Mouse (Mus musculus) MN1 (cell line): ENCODE data around the gene Axl.
"Not testable (repeated sequence)": the region's sequence is repeated elsewhere in the genome, so short reads cannot be mapped to it uniquely, and the experiment has no call there.

ENCODE experiments used
- DNase-seq: peaks from one replicate; pipeline ENCODE4 v3.0.0-alpha.2; 2016; ENCODE audit warnings: low spot score

Gene Axl

DNA sequence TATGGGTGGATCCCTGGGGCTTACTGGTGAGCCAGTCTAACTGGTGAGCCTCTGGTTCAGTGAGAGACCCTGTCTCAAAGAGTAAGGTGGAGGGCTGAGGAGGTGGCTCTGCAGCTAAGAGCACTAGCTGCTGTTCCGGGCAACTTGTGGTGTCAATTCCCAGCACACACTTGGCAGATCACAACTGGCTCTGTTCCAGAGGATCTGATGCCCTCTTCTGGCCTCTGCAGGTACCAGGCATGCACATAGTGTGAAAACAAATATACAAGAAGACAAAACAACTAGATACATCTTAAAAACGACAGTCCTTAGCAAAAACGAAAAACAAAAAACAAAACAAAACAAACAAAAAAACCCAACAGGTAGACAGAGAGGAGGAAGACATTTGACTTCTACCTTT lies 5.2 kb upstream of the Axl start:
- DNase-seq, result no peak

DNA sequence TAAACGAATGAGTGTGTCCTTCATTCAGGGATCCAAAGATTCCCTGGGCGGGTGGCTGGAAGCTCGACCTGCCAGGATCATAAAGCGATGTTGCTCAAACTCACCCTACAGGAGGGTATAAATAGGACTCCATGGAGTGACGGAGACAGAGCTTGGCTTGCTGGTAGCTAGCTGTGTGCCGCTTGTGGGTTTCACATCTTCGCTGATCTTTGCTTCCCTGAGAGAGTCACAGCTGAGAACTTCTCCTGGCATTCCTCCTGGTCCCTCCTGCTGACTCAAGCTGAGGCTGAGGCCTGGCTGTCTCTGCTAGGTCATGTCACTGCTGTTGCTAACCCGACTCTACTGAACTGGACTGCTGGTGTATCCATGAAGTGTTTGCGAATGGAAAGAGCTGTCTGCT lies 4.5 kb upstream of the Axl start:
- DNase-seq, result not testable (repeated sequence)

DNA sequence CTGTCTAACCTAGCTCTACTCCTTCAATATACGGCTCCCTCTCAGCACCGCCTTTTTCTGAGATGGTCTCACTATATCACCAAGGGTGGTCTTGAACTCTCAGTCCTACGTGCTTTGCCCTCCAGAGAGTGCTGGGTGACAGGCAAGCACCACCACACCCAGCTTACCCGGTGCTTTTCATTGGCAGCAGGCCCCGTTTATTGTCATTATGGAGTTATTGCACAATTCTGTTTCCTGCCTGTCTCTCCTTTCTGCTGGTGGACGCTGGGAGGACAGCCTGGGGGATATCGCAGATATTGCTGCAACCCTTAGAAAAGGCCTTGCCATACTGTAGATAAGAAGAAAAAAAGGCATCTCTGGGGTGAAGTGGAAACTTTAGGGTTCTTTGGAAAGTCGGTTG lies 2.1 kb upstream of the Axl start:
- no peak for DNase-seq

DNA sequence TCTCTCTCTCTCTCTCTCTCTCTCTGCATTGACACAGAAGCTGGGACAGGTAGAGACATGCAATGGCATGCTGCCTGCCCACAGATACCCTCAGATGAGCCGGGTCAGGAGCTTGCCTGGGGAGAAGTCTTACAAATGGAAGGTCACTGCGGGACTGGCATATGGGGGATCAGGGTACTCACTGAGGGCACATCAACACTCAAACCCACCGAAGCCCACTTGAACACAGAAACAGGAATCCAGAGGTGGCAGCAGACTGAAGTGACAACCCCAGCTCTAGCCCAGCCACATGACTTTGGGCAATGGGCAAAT lies 580 bp upstream of the Axl start:
- DNase-seq, result no peak

DNA sequence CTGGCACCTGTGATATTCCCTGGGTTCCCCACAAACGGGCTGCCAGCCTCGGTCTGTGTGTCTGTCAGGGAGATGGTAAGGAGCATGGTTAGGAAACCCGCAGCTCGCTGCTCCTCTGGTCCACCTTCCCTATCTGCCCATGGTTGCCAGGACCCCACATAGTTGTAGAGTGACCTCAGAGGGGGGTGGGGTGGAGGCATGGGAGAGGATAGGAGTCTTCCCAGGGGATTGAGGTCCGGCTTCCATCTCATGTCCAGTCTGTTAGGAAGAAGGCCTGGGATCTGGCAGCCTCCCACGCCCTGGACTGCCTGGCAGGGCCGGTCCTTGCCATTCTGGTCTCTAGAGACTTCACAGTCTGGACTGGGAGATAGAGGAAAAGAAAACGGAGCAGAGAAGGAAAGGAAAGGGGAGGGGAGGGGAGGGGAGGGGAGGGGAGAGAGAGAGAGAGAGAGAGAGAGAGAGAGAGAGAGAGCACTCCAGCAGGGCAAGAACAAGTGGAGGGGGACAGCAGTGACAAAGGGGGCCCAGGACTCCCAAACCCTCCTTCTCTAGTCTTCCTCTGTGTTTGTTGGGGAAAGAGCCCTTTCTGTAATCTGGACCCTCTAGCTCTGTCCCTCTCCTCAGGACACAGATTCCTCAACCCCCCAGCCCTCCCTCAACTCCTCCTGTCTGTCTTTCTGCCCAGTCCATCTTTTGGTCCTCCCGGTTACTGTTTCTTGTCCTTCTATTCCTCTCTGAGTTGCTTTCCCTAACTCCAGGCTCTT lies 867 bp downstream of the Axl start:
- DNase-seq, result peak; percentile 78

DNA sequence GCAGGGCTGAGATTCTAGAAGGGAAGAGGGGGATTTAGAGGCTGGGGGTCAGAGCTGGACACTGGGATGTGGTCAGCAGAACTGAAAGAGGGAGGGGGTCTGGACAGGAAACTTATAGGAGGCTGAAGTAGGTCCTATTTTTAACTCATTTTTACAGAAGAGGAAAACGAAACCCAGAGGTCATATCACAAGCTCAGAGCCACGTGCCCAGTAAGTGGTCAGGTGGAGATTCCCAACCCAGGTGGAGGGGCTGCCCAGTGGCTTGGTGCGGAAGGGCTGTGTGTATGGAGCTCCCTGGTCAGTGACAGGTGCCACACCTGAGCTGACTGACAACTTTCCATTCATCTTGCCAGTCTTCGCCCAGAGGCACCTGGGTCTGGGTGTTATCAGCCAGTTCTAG lies 1.5 kb downstream of the Axl start:
- no peak for DNase-seq

DNA sequence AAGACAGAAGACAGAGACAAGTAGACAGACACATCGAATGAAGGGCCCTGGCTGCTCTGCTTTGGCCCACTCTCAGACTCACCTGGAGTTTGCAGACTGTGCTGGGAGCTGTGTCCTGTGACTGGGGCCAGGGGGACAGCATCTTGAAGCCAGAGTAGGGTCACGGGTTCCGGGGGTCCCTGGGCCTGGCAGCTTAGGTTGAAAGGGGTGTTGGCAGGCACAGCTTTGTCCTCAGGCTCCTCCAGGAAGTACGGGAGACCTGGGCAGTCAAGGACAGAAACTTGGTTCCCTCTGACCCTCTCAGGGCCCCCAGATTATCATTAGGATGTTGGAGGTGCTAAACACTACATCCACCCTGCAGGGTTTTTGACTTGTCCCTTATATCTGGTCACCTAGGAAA lies 2.8 kb downstream of the Axl start:
- DNase-seq, result no peak

DNA sequence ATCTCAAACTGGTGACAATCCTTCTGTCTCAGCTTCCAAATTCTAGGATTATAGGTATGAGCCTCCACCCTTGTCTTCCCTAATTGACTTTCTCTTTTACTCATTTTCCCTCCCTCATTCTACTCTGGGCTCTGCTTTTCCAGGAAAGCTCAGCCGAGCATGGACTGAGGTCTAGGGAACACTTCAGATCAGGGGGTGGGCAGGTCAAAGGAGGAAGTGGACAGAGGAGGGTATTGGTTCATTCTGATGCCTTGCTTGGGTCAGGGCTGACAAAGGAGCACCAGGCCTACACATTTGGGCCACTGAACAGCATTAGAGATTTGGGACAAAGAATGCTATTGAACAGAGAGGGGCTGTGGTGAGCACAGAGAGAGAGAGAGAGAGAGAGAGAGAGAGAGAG lies 3.7 kb downstream of the Axl start:
- DNase-seq, result no peak

DNA sequence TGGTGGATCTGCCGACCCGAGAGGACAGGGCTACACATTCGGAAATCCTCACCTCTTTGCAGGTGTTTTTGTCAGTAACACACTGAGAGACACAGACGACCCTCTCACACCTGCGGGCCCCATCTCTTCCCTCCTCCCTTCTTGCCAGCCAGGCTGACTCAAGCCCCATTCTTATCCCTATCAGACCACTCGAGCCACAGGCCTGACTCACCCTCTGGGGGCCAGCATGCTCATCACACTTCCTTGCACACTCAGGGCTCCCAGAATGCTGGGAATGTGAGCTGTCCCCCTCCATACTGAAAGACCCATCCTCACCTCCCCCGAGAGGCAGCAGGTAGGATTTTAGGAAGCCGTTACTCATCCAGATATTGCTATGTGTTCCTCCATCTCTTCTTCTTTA lies 4.8 kb downstream of the Axl start:
- DNase-seq, result no peak

DNA sequence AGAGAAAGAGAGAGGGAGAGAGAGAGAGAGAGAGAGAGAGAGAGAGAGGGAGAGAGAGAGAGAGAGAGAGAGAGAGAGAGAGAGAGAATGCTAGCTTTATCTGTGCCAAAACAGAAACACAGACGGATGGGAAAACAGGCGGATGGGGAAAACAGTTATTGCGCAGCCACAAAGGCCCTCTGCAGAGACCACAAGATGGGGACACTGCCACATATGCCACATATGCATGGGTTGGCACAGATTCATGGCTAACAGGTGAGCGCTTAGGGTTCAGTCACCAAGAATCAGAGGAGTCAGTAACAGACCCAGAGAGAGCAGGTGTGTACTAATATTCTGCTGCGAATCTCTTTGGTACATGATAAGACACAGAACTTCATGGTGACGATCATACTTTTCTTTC lies 5.8 kb downstream of the Axl start:
- DNase-seq, result no peak

DNA sequence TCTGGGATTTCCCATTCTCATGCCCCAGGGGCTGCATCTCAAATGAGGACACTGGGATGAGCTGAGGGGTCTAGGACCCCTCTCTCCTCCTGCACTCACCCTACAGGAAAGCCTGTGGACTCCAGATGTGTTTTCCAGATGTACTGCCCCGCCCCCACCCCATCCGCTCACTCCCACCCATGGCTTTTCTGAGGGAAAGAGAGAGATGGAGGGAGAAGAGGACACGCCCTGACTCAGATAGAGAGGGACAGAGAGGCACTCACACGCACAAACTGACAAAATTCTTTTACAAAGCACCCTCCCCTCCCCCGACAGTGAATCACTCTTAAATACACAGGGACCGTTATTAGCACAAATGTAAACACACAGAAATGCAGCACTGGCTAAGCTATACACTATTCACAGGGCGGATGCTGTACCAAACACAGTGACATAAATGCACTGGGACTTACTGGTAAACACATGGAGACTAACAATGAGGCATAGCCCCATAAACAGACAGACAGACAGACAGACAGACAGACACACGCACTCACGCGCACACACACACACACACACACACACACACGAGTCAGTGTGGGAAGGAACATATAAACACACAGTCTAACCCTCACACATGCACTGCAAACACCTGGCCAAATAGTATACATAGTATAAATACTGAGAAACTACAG lies 6.4 kb downstream of the Axl start:
- peak; percentile 30 for DNase-seq

DNA sequence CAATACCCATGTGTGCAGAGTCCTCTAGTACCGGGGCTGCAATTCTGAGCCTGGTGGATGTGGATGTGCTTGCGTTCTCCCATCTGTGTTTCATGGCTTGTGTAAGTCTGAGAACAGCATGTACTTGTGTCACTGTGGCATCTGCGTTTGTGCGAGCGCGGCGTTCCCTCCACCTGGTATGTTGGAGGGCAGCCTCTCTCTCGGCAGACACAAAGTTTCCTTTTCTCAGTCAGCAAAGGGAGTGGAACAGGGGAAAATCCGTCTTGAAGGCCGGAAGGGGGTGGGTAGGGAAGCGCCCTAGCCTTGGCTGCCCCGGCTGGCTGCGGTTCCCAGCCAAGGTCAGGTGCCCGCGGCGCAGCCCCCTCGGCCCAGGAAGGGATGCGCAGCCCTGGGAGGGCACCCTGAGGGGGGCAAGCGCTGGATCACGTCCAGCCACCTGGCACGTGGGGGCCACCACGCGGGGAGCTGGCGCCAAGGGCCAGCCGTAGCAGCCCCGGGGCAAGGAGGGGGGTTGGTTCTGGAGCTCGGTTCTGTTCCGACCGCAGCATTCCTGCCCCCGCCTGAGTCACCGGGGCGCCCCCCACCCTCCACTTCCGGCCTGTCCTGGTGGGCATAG lies 7.1 kb downstream of the Axl start:
- peak; percentile 40 for DNase-seq

DNA sequence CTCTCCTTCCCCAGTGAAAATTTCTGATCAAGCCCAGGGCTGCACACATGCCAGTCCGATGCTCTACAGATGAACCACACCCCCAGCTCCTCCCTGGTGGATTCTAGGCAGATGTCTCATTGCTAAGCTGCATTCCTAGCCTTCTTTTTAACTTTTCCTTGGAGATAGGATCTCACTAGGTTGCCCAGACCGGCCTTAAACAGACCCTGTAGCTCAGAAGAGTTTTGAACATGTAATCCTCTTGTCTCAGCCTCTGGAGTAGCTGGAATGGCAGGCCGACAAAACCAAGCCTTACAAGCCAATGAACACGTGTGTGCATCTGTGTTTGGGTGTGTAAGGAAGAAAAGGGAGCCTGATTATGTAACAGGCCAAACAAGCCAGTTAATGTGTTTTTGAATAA lies 7.8 kb downstream of the Axl start:
- DNase-seq, result peak; percentile 10

DNA sequence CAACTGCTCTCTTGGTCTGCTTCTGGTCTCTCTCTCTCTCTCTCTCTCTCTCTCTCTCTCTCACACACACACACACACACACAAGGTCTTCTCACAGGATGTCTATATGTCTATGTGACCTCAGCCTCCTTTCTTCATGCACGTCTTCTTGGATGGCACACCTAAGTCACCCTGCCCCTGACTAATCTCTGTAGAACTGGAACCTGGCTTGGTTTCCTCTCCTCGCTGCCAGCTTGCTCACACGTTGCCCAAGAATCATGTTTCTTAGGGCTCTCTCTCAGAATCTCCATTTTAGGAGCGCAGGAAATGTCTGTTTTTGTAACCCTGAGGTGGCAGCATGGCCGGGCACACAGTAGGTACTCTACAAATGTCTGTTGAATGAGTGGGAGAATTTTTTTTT lies 8.5 kb downstream of the Axl start:
- no peak for DNase-seq

DNA sequence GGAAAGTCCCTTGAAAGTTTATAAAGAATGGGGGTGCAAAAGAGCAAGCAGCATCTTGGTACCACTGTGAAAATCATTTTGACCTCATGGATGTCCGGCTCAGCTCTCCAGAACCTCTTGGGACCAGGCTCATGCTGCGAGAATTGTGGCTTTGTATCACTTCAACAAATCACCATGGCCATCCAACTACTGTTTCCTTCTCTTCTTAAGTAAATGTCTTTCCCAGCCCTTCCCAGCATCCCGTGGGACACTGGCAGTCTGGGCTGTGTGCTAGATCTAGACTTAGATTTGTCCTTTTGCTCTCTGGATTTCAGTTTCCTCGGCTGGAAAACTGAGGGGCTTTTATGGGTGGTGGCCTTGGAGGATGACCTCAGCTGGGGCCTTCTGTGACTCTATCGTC lies 20.3 kb downstream of the Axl start:
- DNase-seq, result no peak

DNA sequence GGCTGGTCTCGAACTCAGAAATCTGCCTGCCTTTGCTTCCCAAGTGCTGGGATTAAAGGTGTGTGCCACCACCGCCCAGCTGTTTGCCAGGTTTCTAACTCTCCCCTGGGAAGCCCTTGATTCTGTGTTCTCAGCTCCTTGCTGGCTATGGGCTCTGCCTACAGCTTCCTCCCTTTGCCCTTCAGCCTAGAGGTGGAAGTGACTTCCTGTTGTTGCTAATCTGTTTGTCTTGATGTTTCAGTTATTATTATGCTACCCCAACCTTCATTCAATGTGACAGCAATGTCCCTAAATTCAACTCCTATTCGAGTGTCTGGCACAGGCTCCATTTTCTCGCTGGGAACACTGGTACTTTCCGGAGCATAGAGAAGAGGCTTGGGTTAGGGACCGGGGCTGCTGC lies 22.4 kb downstream of the Axl start:
- DNase-seq, result no peak

DNA sequence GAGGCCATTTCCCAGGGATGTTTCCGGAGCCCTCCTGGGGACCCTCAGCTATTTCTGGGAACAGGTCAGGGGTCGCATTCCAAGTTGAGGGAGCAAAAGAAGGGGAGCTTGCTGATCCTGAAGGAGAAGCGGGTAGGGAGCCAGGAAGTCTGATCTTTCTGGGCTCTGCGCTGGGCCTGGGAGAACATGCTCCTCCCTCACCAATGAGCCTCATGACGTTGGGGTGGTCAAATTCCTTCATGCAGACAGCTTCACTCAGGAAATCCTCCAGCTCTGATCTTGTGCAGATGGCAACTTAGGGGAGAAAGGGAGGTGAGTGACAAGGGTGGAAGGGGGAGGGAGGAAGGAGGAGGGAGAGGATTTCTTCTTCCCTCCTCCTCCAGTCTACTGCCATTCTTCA lies 24.3 kb downstream of the Axl start:
- DNase-seq, result no peak

DNA sequence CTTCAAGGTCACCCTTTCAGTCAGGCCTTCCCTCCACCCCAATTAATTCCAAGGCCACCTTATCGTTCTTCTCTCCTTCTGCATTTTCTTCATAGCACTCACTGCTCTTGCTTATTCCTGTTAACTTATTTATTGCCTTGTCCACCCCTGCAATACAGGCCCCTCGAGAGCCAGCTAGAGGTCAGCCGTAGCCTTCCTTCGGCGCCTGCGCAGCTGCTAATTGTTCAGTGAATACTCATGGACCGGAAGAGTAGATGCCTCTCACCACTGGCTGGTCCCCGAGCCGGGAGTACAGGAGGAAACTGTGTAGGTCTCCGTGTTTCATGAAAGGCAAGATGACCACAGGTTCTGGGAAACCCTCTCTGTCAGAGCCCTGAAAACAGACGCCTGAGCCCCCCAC lies 24.8 kb downstream of the Axl start:
- no peak for DNase-seq

DNA sequence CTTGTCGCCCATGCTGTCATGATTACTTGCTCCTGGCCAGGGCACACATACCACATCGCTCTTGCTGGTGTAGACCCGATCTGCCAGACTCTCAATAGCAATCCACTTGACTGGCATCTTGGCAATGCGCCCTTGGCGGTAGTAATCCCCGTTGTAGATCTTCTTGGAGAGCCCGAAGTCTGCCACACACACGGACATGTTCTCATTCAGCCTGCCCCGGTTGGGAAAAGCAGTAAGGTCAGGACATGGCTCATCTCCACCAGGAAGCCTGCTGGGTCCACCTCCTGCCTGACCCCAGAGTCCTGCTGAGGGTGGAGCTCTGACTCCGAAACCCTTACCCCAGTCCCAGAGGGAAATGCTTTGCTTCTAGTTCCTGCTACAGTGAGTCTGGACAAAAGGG lies 27.2 kb downstream of the Axl start:
- no peak for DNase-seq

DNA sequence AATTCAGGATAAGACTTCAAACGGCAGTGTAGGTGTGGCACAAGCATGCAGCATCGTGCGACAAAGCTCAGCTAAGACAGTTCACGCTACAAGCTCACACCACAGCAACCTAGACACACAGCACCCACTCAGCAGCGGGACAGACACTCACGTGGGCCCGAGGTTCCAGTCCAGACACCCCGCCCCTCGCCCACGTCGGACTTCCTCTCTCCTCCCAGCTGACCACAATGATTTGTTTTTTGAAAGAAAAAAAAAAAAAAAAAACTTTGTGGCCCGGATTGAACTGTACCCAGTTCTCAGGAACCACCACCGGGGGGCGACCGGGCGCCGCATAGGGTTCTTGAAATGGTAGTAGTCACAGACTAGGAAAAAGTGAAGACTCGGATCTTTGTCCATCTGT lies 32.5 kb downstream of the Axl start:
- DNase-seq, result peak; percentile 88

DNA sequence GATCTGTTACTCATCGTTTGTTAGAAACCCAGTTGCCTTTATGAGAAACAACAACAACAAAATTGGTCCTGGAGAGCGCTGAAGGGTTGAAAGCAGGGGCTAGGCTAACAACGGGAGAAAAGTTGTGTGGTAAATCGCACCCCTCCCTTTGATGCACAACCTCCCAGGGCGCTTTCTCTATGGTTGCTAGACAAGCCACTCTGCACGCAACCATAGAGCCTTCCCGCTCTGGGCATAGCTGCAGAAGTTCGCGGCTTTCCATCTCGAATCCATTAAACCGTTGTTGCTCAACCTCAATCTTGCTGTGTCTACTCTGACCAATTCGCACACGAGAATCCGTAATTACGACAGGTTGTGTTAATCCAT lies 33.1 kb downstream of the Axl start:
- DNase-seq, result no peak

DNA sequence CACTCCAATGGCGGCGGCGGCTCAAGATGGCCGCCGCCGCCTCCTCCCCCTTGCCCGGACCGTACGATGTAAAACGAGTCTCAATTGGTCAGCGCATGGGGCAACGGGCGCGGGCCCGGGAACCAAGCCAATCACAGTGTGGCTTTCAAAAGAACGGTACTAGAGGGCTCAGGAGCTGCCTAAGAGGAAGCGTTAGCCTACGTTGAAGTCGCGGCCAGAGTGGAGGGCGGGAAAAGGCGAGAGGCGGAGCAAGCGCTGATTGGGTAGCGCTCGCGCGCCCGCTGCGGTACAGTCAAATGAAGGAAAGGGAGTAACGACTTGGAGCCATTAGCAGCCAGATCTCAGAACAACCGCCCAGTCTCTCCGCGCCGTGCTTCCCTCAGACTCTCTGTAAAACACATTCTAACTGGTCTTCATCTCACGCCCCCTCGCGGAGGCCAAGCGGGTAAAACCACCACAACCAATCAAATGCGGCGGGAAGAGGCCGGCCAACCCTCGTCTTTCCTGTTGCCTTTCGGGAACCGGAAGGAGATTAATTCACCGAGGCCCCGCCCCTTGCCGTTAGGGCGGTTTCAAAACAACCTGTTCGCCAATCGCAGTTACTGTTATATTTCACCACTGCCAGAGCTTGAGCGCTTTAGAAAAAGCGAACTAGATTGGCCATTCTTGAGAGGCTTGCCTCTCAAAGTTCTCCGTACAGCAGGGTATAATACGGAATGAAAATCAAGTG lies 33.6 kb downstream of the Axl start, which contains the start of gene Hnrnpul1:
Hnrnpul1 (minus strand) TSS at position 20 of the 730 bp plus-strand sequence.
- peak; percentile 98 for DNase-seq

DNA sequence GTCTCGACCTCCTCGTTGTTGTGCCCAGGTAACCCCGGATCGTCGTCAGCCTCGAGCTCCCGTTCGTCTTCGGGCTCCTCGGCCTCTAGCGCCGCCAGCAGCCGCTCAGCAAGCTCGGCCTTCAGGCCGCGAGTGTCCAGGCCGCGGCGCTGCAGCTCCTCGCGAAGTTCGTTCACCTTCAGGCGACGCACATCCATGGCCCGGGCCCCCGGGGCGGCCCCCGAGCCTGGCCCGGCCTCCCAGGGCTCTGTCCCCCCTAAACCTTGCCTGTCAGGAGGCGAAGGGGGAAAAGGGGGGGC lies 34.1 kb downstream of the Axl start:
- DNase-seq, result no peak
